Mouse (Mus musculus) CH12.LX (cell line): ENCODE results near the gene Hmga2. TPM values are rescaled to one million over a fixed set of nuclear protein-coding genes. Genes with fewer than 3 reads are reported as not detected.

ENCODE experiments used
- DNase-seq: peaks from one replicate; pipeline ENCODE4 v3.0.0-alpha.2; 2013; ENCODE audit errors: extremely low read depth
- H3K27ac ChIP-seq: 2 replicates; pipeline ENCODE4 v1.5.1; 2012; ENCODE audit warnings: low read depth, mild to moderate bottlenecking, control low read depth, moderate library complexity; ENCODE audit not compliant: insufficient read depth
- H3K27me3 ChIP-seq: replicated peaks from 2 replicates; pipeline ENCODE3; 2012; ENCODE audit warnings: inconsistent platforms
- H3K36me3 ChIP-seq, 2 experiments: replicated peaks in 1 of 2; 2 replicates each; pipeline versions ENCODE3 to v1.6.1; 2012; ENCODE audit warnings: inconsistent platforms in 1 of 2, low read length in 1 of 2, mild to moderate bottlenecking in 1 of 2, mixed read lengths in 1 of 2, moderate library complexity in 1 of 2; ENCODE audit not compliant: control insufficient read depth in 1 of 2, insufficient read depth in 1 of 2
- H3K4me1 ChIP-seq, 2 experiments: 2 replicates each; pipeline ENCODE4 v1.6.1; 2012; ENCODE audit warnings: inconsistent platforms in 1 of 2, moderate library complexity in 1 of 2; ENCODE audit not compliant: insufficient read depth in 2 of 2, control insufficient read depth in 1 of 2
- H3K4me2 ChIP-seq: 2 replicates; pipeline ENCODE4 v1.6.1; 2012; ENCODE audit warnings: low read depth, mild to moderate bottlenecking, control low read depth; ENCODE audit not compliant: poor library complexity, insufficient read depth, severe bottlenecking
- H3K4me3 ChIP-seq, 3 experiments: fragments of 150-350 bp in 1 of 3; sonication (generic) in 1 of 3; replicated peaks in 1 of 3; 2 replicates each; pipeline versions ENCODE3 to v1.5.1; 2011 to 2012; ENCODE audit warnings: low read depth in 2 of 3, low read length in 2 of 3, mild to moderate bottlenecking in 2 of 3, moderate library complexity in 2 of 3, control low read depth in 1 of 3, improper control_type of control experiment in 1 of 3, inconsistent platforms in 1 of 3, mixed read lengths in 1 of 3; ENCODE audit not compliant: poor library complexity in 1 of 3
- H3K79me2 ChIP-seq: replicated peaks from 2 replicates; pipeline ENCODE4 v1.6.1; 2012; ENCODE audit warnings: mild to moderate bottlenecking, moderate library complexity; ENCODE audit not compliant: control insufficient read depth, poor library complexity, insufficient read depth, severe bottlenecking; ENCODE audit errors: extremely low read depth
- H3K9ac ChIP-seq: 2 replicates; pipeline ENCODE4 v1.6.1; 2012; ENCODE audit warnings: low read depth, mild to moderate bottlenecking, control low read depth, moderate library complexity; ENCODE audit not compliant: insufficient read depth
- H3K9me3 ChIP-seq: replicated peaks from 2 replicates; pipeline ENCODE3; 2012; ENCODE audit warnings: low read length, inconsistent platforms, mixed read lengths
- BHLHE40 ChIP-seq: IDR thresholded peaks from 2 replicates; pipeline ENCODE4 v1.6.1; 2011; ENCODE audit warnings: mild to moderate bottlenecking, low read depth, low read length, improper control_type of control experiment
- CHD1 ChIP-seq: IDR thresholded peaks from 2 replicates; pipeline ENCODE4 v1.6.1; 2012; ENCODE audit warnings: low read depth, low read length, improper control_type of control experiment, inconsistent platforms
- CHD2 ChIP-seq: IDR thresholded peaks from 2 replicates; pipeline ENCODE4 v1.6.1; 2011; ENCODE audit warnings: low read length, improper control_type of control experiment
- CTCF ChIP-seq, 2 experiments: IDR thresholded peaks in 1 of 2; conservative IDR thresholded peaks in 1 of 2; 2 replicates each; pipeline ENCODE4 v1.5.1; 2011 to 2012; ENCODE audit warnings: low read depth in 2 of 2, low read length in 2 of 2, improper control_type of control experiment in 1 of 2, inconsistent platforms in 1 of 2, mild to moderate bottlenecking in 1 of 2, moderate library complexity in 1 of 2
- E2F4 ChIP-seq: IDR thresholded peaks from 2 replicates; pipeline ENCODE4 v1.6.1; 2011; ENCODE audit warnings: low read depth, low read length, improper control_type of control experiment; ENCODE audit not compliant: insufficient replicate concordance
- ETS1 ChIP-seq: conservative IDR thresholded peaks from 2 replicates; pipeline ENCODE4 v1.6.1; 2012; ENCODE audit warnings: low read depth, mild to moderate bottlenecking, inconsistent platforms, low read length, improper control_type of control experiment, moderate library complexity
- GABPA ChIP-seq: IDR thresholded peaks from 2 replicates; pipeline ENCODE4 v1.6.1; 2012; ENCODE audit warnings: low read depth, low read length, improper control_type of control experiment, inconsistent platforms; ENCODE audit not compliant: insufficient replicate concordance
- HCFC1 ChIP-seq: IDR thresholded peaks from 2 replicates; pipeline ENCODE4 v1.6.1; 2012; ENCODE audit warnings: low read depth, mild to moderate bottlenecking, inconsistent platforms, low read length, improper control_type of control experiment
- IRF4 ChIP-seq: IDR thresholded peaks from 2 replicates; pipeline ENCODE4 v1.6.1; 2014; ENCODE audit warnings: low read depth, mild to moderate bottlenecking, inconsistent platforms, low read length, improper control_type of control experiment
- JUN ChIP-seq: IDR thresholded peaks from 2 replicates; pipeline ENCODE4 v1.6.1; 2011; ENCODE audit warnings: low read depth, mild to moderate bottlenecking, low read length, improper control_type of control experiment, moderate library complexity; ENCODE audit not compliant: insufficient read depth
- JUND ChIP-seq: conservative IDR thresholded peaks from 2 replicates; pipeline ENCODE4 v1.6.1; 2011; ENCODE audit warnings: low read depth, low read length, improper control_type of control experiment
- MAFK ChIP-seq: IDR thresholded peaks from 2 replicates; pipeline ENCODE4 v1.6.1; 2011; ENCODE audit warnings: low read length, improper control_type of control experiment; ENCODE audit not compliant: insufficient replicate concordance
- MAZ ChIP-seq: IDR thresholded peaks from 2 replicates; pipeline ENCODE4 v1.6.1; 2012; ENCODE audit warnings: low read depth, mild to moderate bottlenecking, inconsistent platforms, low read length, improper control_type of control experiment, moderate library complexity
- MEF2A ChIP-seq: IDR thresholded peaks from 2 replicates; pipeline ENCODE4 v1.6.1; 2014; ENCODE audit warnings: low read depth, mild to moderate bottlenecking, inconsistent platforms, low read length, improper control_type of control experiment, borderline replicate concordance
- NELFE ChIP-seq: IDR thresholded peaks from 2 replicates; pipeline ENCODE4 v1.6.1; 2011; ENCODE audit warnings: low read depth, low read length, improper control_type of control experiment
- POLR2AphosphoS2 ChIP-seq: IDR thresholded peaks from 2 replicates; pipeline ENCODE4 v1.6.1; 2011; ENCODE audit warnings: low read depth, low read length, improper control_type of control experiment
- RAD21 ChIP-seq: IDR thresholded peaks from 2 replicates; pipeline ENCODE4 v1.6.1; 2011; ENCODE audit warnings: low read depth, mild to moderate bottlenecking, low read length, improper control_type of control experiment, moderate library complexity
- TBP ChIP-seq: conservative IDR thresholded peaks from 2 replicates; pipeline ENCODE4 v1.6.1; 2011; ENCODE audit warnings: low read depth, low read length, improper control_type of control experiment
- USF1 ChIP-seq: IDR thresholded peaks from 2 replicates; pipeline ENCODE4 v1.6.1; 2014; ENCODE audit warnings: low read depth, mild to moderate bottlenecking, inconsistent platforms, low read length, improper control_type of control experiment
- USF2 ChIP-seq: conservative IDR thresholded peaks from 2 replicates; pipeline ENCODE4 v1.6.1; 2011; ENCODE audit warnings: low read depth, low read length, improper control_type of control experiment
- ZNF384 ChIP-seq: IDR thresholded peaks from 2 replicates; pipeline ENCODE4 v1.6.1; 2012; ENCODE audit warnings: low read depth, low read length, improper control_type of control experiment, inconsistent platforms
- dilution Hi-C: fragments of 300-500 bp; cut with MboI; formaldehyde crosslinking; loops from 2 replicates; pipeline ENCODE4 v1.14.3; 2020; ENCODE audit warnings: low sequenced_read_pairs; ENCODE audit not compliant: extremely low pct_unique_long_range_greater_than_20kb, extremely low pct_ligation_motif_present
- in situ Hi-C: fragments of 300-500 bp; cut with MboI; formaldehyde crosslinking; loops from 3 replicates; pipeline ENCODE4 v1.14.3; 2019; ENCODE audit warnings: low sequenced_read_pairs, low pct_ligation_motif_present, low pct_unique_long_range_greater_than_20kb, mixed read lengths
- polyA plus RNA-seq: library from polyadenylated mRNA; unstranded; fragments of >175 nt; gene quantifications from 2 replicates; pipeline ENCODE4 v1.2.1, GENCODE M21; 2012; ENCODE audit warnings: low read depth; ENCODE audit not compliant: insufficient read length
- total RNA-seq, 2 experiments: library from RNA; depleted of rRNA; stranded (reverse); fragments of 300-350 nt in 1 of 2; fragments of >200 nt in 1 of 2; gene quantifications; 2 replicates each; pipeline ENCODE4 v1.2.3; 2012 to 2014

The Hmga2 gene
- total and polyA plus RNA-seq, 3 experiments: not detected

GRCm38 (mm10) chr10:120500794-120501193, 24.5 kb upstream of the Hmga2 start:
- no peaks in the 10 kb centered on the region for H3K79me2 ChIP-seq
- no peaks in the 10 kb centered on the region for H3K36me3 ChIP-seq
- in situ Hi-C loops: no loop called here
- no peaks in the 10 kb centered on the region for H3K27me3 ChIP-seq
- H3K4me3 ChIP-seq: no peak overlapping the region
- DNase-seq: no peak
- H3K9ac ChIP-seq: no peak overlapping the region
- no peak overlapping the region for H3K4me2 ChIP-seq
- no peaks in the 10 kb centered on the region for H3K4me1 ChIP-seq
- TF ChIP-seq CTCF (conservative IDR thresholded peaks at IDR 0.05 in 1 of 2, IDR thresholded peaks at IDR 0.05 in 1 of 2; ENCODE audit: low read depth in 2 of 2, low read length in 2 of 2) (no peak), CHD1 (no peak), POLR2AphosphoS2 (no peak)
- peaks cover 58% of the 10 kb centered on the region for H3K9me3 ChIP-seq
- no peak overlapping the region for H3K27ac ChIP-seq
- dilution Hi-C loops: no loop called here

- dilution Hi-C loops (no loop called here), in situ Hi-C loops (no loop called here)
- no peak for DNase-seq
- no peak overlapping the region for H3K9ac ChIP-seq
- H3K9me3 ChIP-seq: peaks cover 46% of the 10 kb centered on the region
- H3K27ac ChIP-seq: no peak overlapping the region
- no peaks in the 10 kb centered on the region for H3K79me2 ChIP-seq
- H3K4me1 ChIP-seq: no peaks in the 10 kb centered on the region
- H3K4me3 ChIP-seq: no peak overlapping the region
- H3K4me2 ChIP-seq: no peak overlapping the region
- no peaks in the 10 kb centered on the region for H3K27me3 ChIP-seq
- TF ChIP-seq IRF4: no peak
- no peak for TF ChIP-seq BHLHE40
- TF ChIP-seq JUND: no peak
- no peak for TF ChIP-seq TBP
- TF ChIP-seq HCFC1: no peak
- no peak for TF ChIP-seq CTCF (conservative IDR thresholded peaks at IDR 0.05 in 1 of 2, IDR thresholded peaks at IDR 0.05 in 1 of 2; ENCODE audit: low read depth in 2 of 2, low read length in 2 of 2)
- no peak for TF ChIP-seq MAZ
- no peak for TF ChIP-seq CHD2
- TF ChIP-seq ZNF384: no peak
- H3K36me3 ChIP-seq: no peaks in the 10 kb centered on the region
Observed at GRCm38 (mm10) chr10:120498086-120498485, 21.8 kb upstream of the Hmga2 start.

- no peaks in the 10 kb centered on the region for H3K27me3 ChIP-seq
- in situ Hi-C loops: no loop called here
- no peak for TF ChIP-seq HCFC1
- TF ChIP-seq MAFK: no peak
- TF ChIP-seq E2F4: no peak
- TF ChIP-seq USF1: no peak
- no peak for TF ChIP-seq CHD1
- no peak for TF ChIP-seq GABPA
- no peak for TF ChIP-seq USF2
- no peak for TF ChIP-seq ETS1
- no peak for TF ChIP-seq CHD2
- no peak for TF ChIP-seq NELFE
- no peak for TF ChIP-seq RAD21
- no peak for TF ChIP-seq MEF2A
- no peak for TF ChIP-seq JUND
- no peak for TF ChIP-seq IRF4
- TF ChIP-seq POLR2AphosphoS2: no peak
- no peak for TF ChIP-seq JUN
- no peak overlapping the region for H3K4me3 ChIP-seq
- H3K4me2 ChIP-seq: no peak overlapping the region
- H3K9me3 ChIP-seq: peaks cover 59% of the 10 kb centered on the region
- H3K4me1 ChIP-seq: no peaks in the 10 kb centered on the region
- H3K36me3 ChIP-seq: no peaks in the 10 kb centered on the region
- no peak overlapping the region for H3K9ac ChIP-seq
- no peak for DNase-seq
- H3K79me2 ChIP-seq: no peaks in the 10 kb centered on the region
- dilution Hi-C loops: no loop called here
- no peak overlapping the region for H3K27ac ChIP-seq
Observed at GRCm38 (mm10) chr10:120494653-120495052, 18.4 kb upstream of the Hmga2 start.
